Mouse (Mus musculus): ENCODE results near the gene Zfp36l2. TPM values are rescaled to one million over a fixed set of nuclear protein-coding genes. Genes with fewer than 3 reads are reported as not detected.
A peak's percentile ranks its signal among the peaks of the same experiment; 100 is the strongest.

The Zfp36l2 gene
- polyA plus RNA-seq, 1 experiment from 2014 or later = 14.8 TPM

GRCm38 (mm10) chr17:84166135-84166860 lies 21.4 kb downstream of the Zfp36l2 start:
- Histone ChIP-seq H3K4me1 (peaks cover 19% of the 10 kb centered on the region), H3K27me3 (no peaks in the 10 kb centered on the region)
- ATAC-seq (ENCODE audit: borderline replicate concordance, extremely low read depth, low FRiP score, low TSS enrichment) = no peak; the same call in 1 of the 2 replicates

GRCm38 (mm10) chr17:84165735-84166134 lies 22.0 kb downstream of the Zfp36l2 start:
- Histone ChIP-seq H3K27ac (no peak overlapping the region), H3K27me3 (no peaks in the 10 kb centered on the region), H3K4me3 (no peak overlapping the region), H3K9me3 (no peaks in the 10 kb centered on the region), H3K36me3 (no peaks in the 10 kb centered on the region), H3K9ac (no peak overlapping the region), H3K4me2 (no peak overlapping the region), H3K4me1 (peaks cover 25% of the 10 kb centered on the region)
- ATAC-seq (ENCODE audit: borderline replicate concordance, extremely low read depth, low FRiP score, low TSS enrichment) = no peak
- 78% methylated on average over 3 of the region's 3 CpGs for WGBS

More at GRCm38 (mm10) chr17:84166135-84166860, 21.4 kb downstream of the Zfp36l2 start:
- Histone ChIP-seq H3K9me3 (no peaks in the 10 kb centered on the region), H3K27ac (no peak overlapping the region), H3K4me2 (no peak overlapping the region), H3K4me3 (no peak overlapping the region), H3K9ac (no peak overlapping the region), H3K36me3 (no peaks in the 10 kb centered on the region)
- WGBS = 80% methylated on average over 9 of the region's 9 CpGs

GRCm38 (mm10) chr17:84164146-84164545 lies 23.6 kb downstream of the Zfp36l2 start:
- Histone ChIP-seq H3K27me3 (no peaks in the 10 kb centered on the region), H3K4me1 (peaks cover 28% of the 10 kb centered on the region), H3K4me2 (no peak overlapping the region), H3K4me3 (no peak overlapping the region), H3K36me3 (no peaks in the 10 kb centered on the region), H3K9me3 (no peaks in the 10 kb centered on the region), H3K9ac (no peak overlapping the region), H3K27ac (no peak overlapping the region)
- no peak for ATAC-seq (ENCODE audit: borderline replicate concordance, extremely low read depth, low FRiP score, low TSS enrichment)
- 82% methylated on average over 8 of the region's 8 CpGs for WGBS

GRCm38 (mm10) chr17:84163066-84163785 lies 24.5 kb downstream of the Zfp36l2 start:
- Histone ChIP-seq H3K4me2 (no peak overlapping the region), H3K36me3 (no peaks in the 10 kb centered on the region), H3K4me1 (peaks cover 32% of the 10 kb centered on the region), H3K9ac (no peak overlapping the region), H3K9me3 (no peaks in the 10 kb centered on the region), H3K27ac (no peak overlapping the region), H3K27me3 (no peaks in the 10 kb centered on the region), H3K4me3 (no peak overlapping the region)
- no peak for ATAC-seq (ENCODE audit: borderline replicate concordance, extremely low read depth, low FRiP score, low TSS enrichment)
- whole genome bisulfite sequencing = 63% methylated on average over 12 of the region's 12 CpGs

GRCm38 (mm10) chr17:84162211-84162760 lies 25.5 kb downstream of the Zfp36l2 start:
- Histone ChIP-seq H3K36me3 (no peaks in the 10 kb centered on the region), H3K4me3 (no peak overlapping the region), H3K9me3 (no peaks in the 10 kb centered on the region), H3K9ac (no peak overlapping the region), H3K4me1 (peaks cover 41% of the 10 kb centered on the region), H3K4me2 (no peak overlapping the region), H3K27me3 (no peaks in the 10 kb centered on the region), H3K27ac (peak overlapping the region; percentile 54; the same call in 1 of the 2 replicates)
- no peak for ATAC-seq (ENCODE audit: borderline replicate concordance, extremely low read depth, low FRiP score, low TSS enrichment)
- WGBS = 58% methylated on average over 8 of the region's 8 CpGs

GRCm38 (mm10) chr17:84161231-84161854 lies 26.4 kb downstream of the Zfp36l2 start:
- H3K4me3 ChIP-seq = no peak overlapping the region
- 15% methylated on average over 6 of the region's 6 CpGs for WGBS
- no peak overlapping the region for H3K9ac ChIP-seq
- peak overlapping the region; percentile 54 for H3K27ac ChIP-seq
- no peaks in the 10 kb centered on the region for H3K27me3 ChIP-seq
- H3K9me3 ChIP-seq = no peaks in the 10 kb centered on the region
- peak; percentile 23; the same call in 1 of the 2 replicates for ATAC-seq (ENCODE audit: borderline replicate concordance, extremely low read depth, low FRiP score, low TSS enrichment)
- H3K4me2 ChIP-seq = no peak overlapping the region
- H3K36me3 ChIP-seq = no peaks in the 10 kb centered on the region
- peaks cover 42% of the 10 kb centered on the region for H3K4me1 ChIP-seq

- no peaks in the 10 kb centered on the region for H3K9me3 ChIP-seq
- H3K36me3 ChIP-seq = no peaks in the 10 kb centered on the region
- 60% methylated on average over 15 of the region's 15 CpGs for WGBS
- no peak overlapping the region for H3K9ac ChIP-seq
- H3K4me3 ChIP-seq = no peak overlapping the region
- peaks cover 56% of the 10 kb centered on the region for H3K4me1 ChIP-seq
- H3K27me3 ChIP-seq = no peaks in the 10 kb centered on the region
- H3K27ac ChIP-seq = 0 out of 2 replicates have a peak overlapping the region, but pooled peaks have one; percentile 33
- ATAC-seq (ENCODE audit: borderline replicate concordance, extremely low read depth, low FRiP score, low TSS enrichment) = no peak
- no peak overlapping the region for H3K4me2 ChIP-seq
Measured at GRCm38 (mm10) chr17:84158891-84159290, 28.9 kb downstream of the Zfp36l2 start.

GRCm38 (mm10) chr17:84158461-84158795 lies 29.3 kb downstream of the Zfp36l2 start:
- peaks cover 56% of the 10 kb centered on the region for H3K4me1 ChIP-seq

GRCm38 (mm10) chr17:84157743-84158460 lies 29.8 kb downstream of the Zfp36l2 start:
- Histone ChIP-seq H3K4me3 (no peak overlapping the region), H3K4me2 (no peak overlapping the region), H3K9me3 (no peaks in the 10 kb centered on the region), H3K27me3 (no peaks in the 10 kb centered on the region), H3K4me1 (peaks cover 56% of the 10 kb centered on the region), H3K9ac (peak overlapping the region; percentile 8; the same call in 1 of the 2 replicates), H3K27ac (peak overlapping the region; percentile 95), H3K36me3 (no peaks in the 10 kb centered on the region)
- no peak for ATAC-seq (ENCODE audit: borderline replicate concordance, extremely low read depth, low FRiP score, low TSS enrichment)
- 65% methylated on average over 6 of the region's 6 CpGs for WGBS

More at GRCm38 (mm10) chr17:84158461-84158795, 29.3 kb downstream of the Zfp36l2 start:
- Histone ChIP-seq H3K4me3 (no peak overlapping the region), H3K9me3 (no peaks in the 10 kb centered on the region), H3K36me3 (no peaks in the 10 kb centered on the region), H3K27me3 (no peaks in the 10 kb centered on the region), H3K9ac (no peak overlapping the region), H3K4me2 (no peak overlapping the region), H3K27ac (peak overlapping the region; percentile 95)
- no peak for ATAC-seq (ENCODE audit: borderline replicate concordance, extremely low read depth, low FRiP score, low TSS enrichment)
- WGBS = 77% methylated on average over 12 of the region's 12 CpGs

- Histone ChIP-seq H3K4me3 (no peak overlapping the region), H3K9ac (peak overlapping the region; percentile 30), H3K9me3 (no peaks in the 10 kb centered on the region), H3K4me2 (no peak overlapping the region; the same call in 1 of the 2 replicates), H3K4me1 (peaks cover 58% of the 10 kb centered on the region), H3K36me3 (no peaks in the 10 kb centered on the region), H3K27ac (peak overlapping the region; percentile 95), H3K27me3 (no peaks in the 10 kb centered on the region)
- peak; percentile 71 for ATAC-seq (ENCODE audit: borderline replicate concordance, extremely low read depth, low FRiP score, low TSS enrichment)
- WGBS = 41% methylated on average over 19 of the region's 19 CpGs
Measured at GRCm38 (mm10) chr17:84156748-84157742, 30.7 kb downstream of the Zfp36l2 start.
